Mouse (Mus musculus) lung, embryonic 16.5 days (tissue): ENCODE results near the gene Ing4. TPM values are rescaled to one million over a fixed set of nuclear protein-coding genes. Genes with fewer than 3 reads are reported as not detected.

ENCODE experiments used
- microRNA-seq: library from miRNA; unstranded; fragments of <30 nt; microRNA quantifications from one replicate; pipeline ENCODE4, GENCODE M21; 2016
- polyA plus RNA-seq: library from polyadenylated mRNA; unstranded; fragments of >200 nt; fragmentation: Nextera tagmentation; extraction: Ambion mirVana; gene quantifications from 2 replicates; pipeline ENCODE4 v1.2.1, GENCODE M21; 2015

Gene Ing4
- polyA plus RNA-seq, 1 experiment from 2014 or later = 141 TPM

Small RNAs within 50 kb of the gene (microRNA-seq; reads per million reads assigned to microRNA genes)
- not detected for gene Mir7045

Other genes starting within 250 kb of the Ing4 start
- 13.6 and 14.2 TPM in 2 replicates for gene Spsb2, start 231.1 kb upstream of the Ing4 start, polyA plus RNA-seq
- gene Tpi1, start 225.5 kb upstream of the Ing4 start, polyA plus RNA-seq = 680 and 700 TPM in 2 replicates
- 138 and 139 TPM in 2 replicates for gene Usp5, start 210.3 kb upstream of the Ing4 start, polyA plus RNA-seq
- gene Cdca3, start 210.2 kb upstream of the Ing4 start, polyA plus RNA-seq = 175 and 176 TPM in 2 replicates
- gene Gnb3, start 199.5 kb upstream of the Ing4 start, polyA plus RNA-seq = 0.29 and 0.34 TPM in 2 replicates
- 8.3 and 15.3 TPM in 2 replicates for gene P3h3, start 182.0 kb upstream of the Ing4 start, polyA plus RNA-seq
- gene Gpr162, start 175.8 kb upstream of the Ing4 start, polyA plus RNA-seq = 0.54 and 1.3 TPM in 2 replicates
- 0.13 and 0.44 TPM in 2 replicates for gene Cd4, start 151.5 kb upstream of the Ing4 start, polyA plus RNA-seq
- 1.2 TPM in 2 replicates for gene Lag3, start 128.1 kb upstream of the Ing4 start, polyA plus RNA-seq
- 341 and 346 TPM in 2 replicates for gene Ptms, start 119.7 kb upstream of the Ing4 start, polyA plus RNA-seq
- 317 and 323 TPM in 2 replicates for gene Mlf2, start 108.4 kb upstream of the Ing4 start, polyA plus RNA-seq
- gene Cops7a, start 74.2 kb upstream of the Ing4 start, polyA plus RNA-seq = 138 and 153 TPM in 2 replicates
- gene Pianp, start 43.1 kb upstream of the Ing4 start, polyA plus RNA-seq = 0.68 and 0.88 TPM in 2 replicates
- gene Zfp384, start 30.6 kb upstream of the Ing4 start, polyA plus RNA-seq = 14.0 and 14.3 TPM in 2 replicates
- gene Acrbp, start 9.9 kb downstream of the Ing4 start, polyA plus RNA-seq = 12.9 and 16.4 TPM in 2 replicates
- gene Lpar5, start 28.2 kb downstream of the Ing4 start, polyA plus RNA-seq = 0.45 and 0.49 TPM in 2 replicates
- 58.2 and 59.4 TPM in 2 replicates for gene Chd4, start 56.2 kb downstream of the Ing4 start, polyA plus RNA-seq
- 44.5 and 52.5 TPM in 2 replicates for gene Nop2, start 92.1 kb downstream of the Ing4 start, polyA plus RNA-seq
- 5.5 and 7.2 TPM in 2 replicates for gene Iffo1, start 105.5 kb downstream of the Ing4 start, polyA plus RNA-seq
- gene Gapdh, start 126.7 kb downstream of the Ing4 start, polyA plus RNA-seq = 1,562 and 1,631 TPM in 2 replicates
- gene Ncapd2, start 151.9 kb downstream of the Ing4 start, polyA plus RNA-seq = 123 and 135 TPM in 2 replicates
- 216 and 226 TPM in 2 replicates for gene Mrpl51, start 152.0 kb downstream of the Ing4 start, polyA plus RNA-seq
- 5.2 and 6.0 TPM in 2 replicates for gene Vamp1, start 175.8 kb downstream of the Ing4 start, polyA plus RNA-seq
- 9.0 and 10.0 TPM in 2 replicates for gene Tapbpl, start 192.1 kb downstream of the Ing4 start, polyA plus RNA-seq
- 3.1 and 5.7 TPM in 2 replicates for gene Cd27, start 197.2 kb downstream of the Ing4 start, polyA plus RNA-seq
- gene Tuba3a, start 246.3 kb downstream of the Ing4 start, polyA plus RNA-seq = 0.16 TPM in 1 of 2 replicates, not detected in the other